Mouse (Mus musculus) embryonic fibroblast, embryonic 13.5 days (primary cell): ENCODE measurements around the gene Rnpep.

ENCODE experiments used
- CTCF ChIP-seq: IDR thresholded peaks from 2 replicates; pipeline ENCODE4 v1.5.1; 2011; ENCODE audit warnings: mild to moderate bottlenecking, control low read depth, low read length, moderate library complexity, borderline replicate concordance; ENCODE audit not compliant: insufficient read depth
- POLR2A ChIP-seq: IDR thresholded peaks from 2 replicates; pipeline ENCODE4 v1.6.1; 2011; ENCODE audit warnings: low read depth, mild to moderate bottlenecking, control low read depth, low read length, moderate library complexity

- no peak for TF ChIP-seq POLR2A
- no peak for TF ChIP-seq CTCF
Observed at GRCm38 (mm10) chr1:135282536-135283286, 1.2 kb downstream of the Rnpep start.
